Mouse (Mus musculus) limb, embryonic 11.5 days (tissue): ENCODE results near the gene Defb19. TPM values are rescaled to one million over a fixed set of nuclear protein-coding genes. Genes with fewer than 3 reads are reported as not detected.

Experiments used
- ATAC-seq: fragments of 200-750 bp; cut with Nextera tagmentation; 2 replicates; pipeline ENCODE4 v1.8.0; 2017; ENCODE audit warnings: low read depth; ENCODE audit not compliant: insufficient number of reproducible peaks, low FRiP score, low TSS enrichment
- DNase-seq: peaks from one replicate; pipeline ENCODE4 v3.0.0-alpha.2; 2015; ENCODE audit warnings: low spot score
- H3K27ac ChIP-seq: fragments of 300-500 bp; sonication (generic); replicated peaks from 2 replicates; pipeline ENCODE4 v1.5.1; 2014; ENCODE audit warnings: low read depth, mild to moderate bottlenecking, low read length
- H3K27me3 ChIP-seq: fragments of 300-500 bp; sonication (generic); 2 replicates; pipeline ENCODE4 v1.6.1; 2014; ENCODE audit warnings: mild to moderate bottlenecking, low read length, mixed read lengths; ENCODE audit not compliant: control insufficient read depth, insufficient read depth
- H3K36me3 ChIP-seq: fragments of 300-500 bp; sonication (generic); 2 replicates; pipeline ENCODE4 v1.6.1; 2014; ENCODE audit warnings: mild to moderate bottlenecking, low read length, moderate library complexity, mixed read lengths; ENCODE audit not compliant: control insufficient read depth, insufficient read depth
- H3K4me1 ChIP-seq: fragments of 300-500 bp; sonication (generic); 2 replicates; pipeline ENCODE4 v1.6.1; 2014; ENCODE audit warnings: low read length, mixed read lengths; ENCODE audit not compliant: control insufficient read depth, insufficient read depth
- H3K4me2 ChIP-seq: fragments of 300-500 bp; sonication (generic); 2 replicates; pipeline ENCODE4 v1.6.1; 2014; ENCODE audit warnings: low read depth, mild to moderate bottlenecking, moderate library complexity; ENCODE audit not compliant: severe bottlenecking
- H3K4me3 ChIP-seq: fragments of 300-500 bp; sonication (generic); 2 replicates; pipeline ENCODE4 v1.5.1; 2014; ENCODE audit warnings: low read depth, low read length
- H3K9ac ChIP-seq: fragments of 300-500 bp; sonication (generic); 2 replicates; pipeline ENCODE4 v1.6.1; 2014; ENCODE audit warnings: mild to moderate bottlenecking, low read length
- H3K9me3 ChIP-seq: fragments of 300-500 bp; sonication (generic); 2 replicates; pipeline ENCODE4 v1.6.1; 2016; ENCODE audit warnings: low read length; ENCODE audit not compliant: control insufficient read depth
- WGBS: fragments of 180-500 bp; shearing (Covaris S2); extraction: QIAGEN DNeasy Blood & Tissue Kit; methylation state at CpG from one replicate; pipeline ENCODE4 v1.1.7; 2014; 5-methylcytosine and 5-hydroxymethylcytosine counted together
- polyA plus RNA-seq: library from polyadenylated mRNA; unstranded; fragments of >200 nt; fragmentation: Nextera tagmentation; extraction: Ambion mirVana; gene quantifications from 2 replicates; pipeline ENCODE4 v1.2.1, GENCODE M21; 2014

Defb19 gene
- polyA plus RNA-seq, 1 experiment from 2014 or later, result not detected

- no peaks in the 10 kb centered on the region for H3K27me3 ChIP-seq
- DNase-seq (no peak), ATAC-seq (no peak)
- 91% methylated on average over 8 of the region's 8 CpGs for WGBS
- H3K27ac ChIP-seq, result no peak overlapping the region
- no peaks in the 10 kb centered on the region for H3K36me3 ChIP-seq
- no peak overlapping the region for H3K4me3 ChIP-seq
- H3K9ac ChIP-seq, result no peak overlapping the region
- no peaks in the 10 kb centered on the region for H3K4me1 ChIP-seq
- no peak overlapping the region for H3K4me2 ChIP-seq
- H3K9me3 ChIP-seq, result no peaks in the 10 kb centered on the region
Observed at GRCm38 (mm10) chr2:152573484-152573883, 6.6 kb downstream of the Defb19 start.

GRCm38 (mm10) chr2:152572114-152572794 is 7.9 kb downstream of the Defb19 start, which contains the start of gene Defb21:
Gene Defb21, plus strand, starts transcription at chr2:152572744.
- DNase-seq, result peak; percentile 40
- no peak within 1 kb of the TSS for H3K9ac ChIP-seq
- H3K27me3 ChIP-seq, result no peaks in the 10 kb centered on the region
- no peaks in the 10 kb centered on the region for H3K4me1 ChIP-seq
- no peaks in the 10 kb centered on the region for H3K9me3 ChIP-seq
- no peak within 1 kb of the TSS for H3K4me2 ChIP-seq
- no peak within 1 kb of the TSS for H3K27ac ChIP-seq
- no peaks in the 10 kb centered on the region for H3K36me3 ChIP-seq
- no peak for ATAC-seq
- no peak within 1 kb of the TSS for H3K4me3 ChIP-seq
- WGBS, result 62% methylated on average over 11 of the region's 11 CpGs

- DNase-seq (no peak), ATAC-seq (no peak)
- no peaks in the 10 kb centered on the region for H3K36me3 ChIP-seq
- 87% methylated on average over 6 of the region's 6 CpGs for WGBS
- no peak overlapping the region for H3K27ac ChIP-seq
- H3K27me3 ChIP-seq, result no peaks in the 10 kb centered on the region
- H3K4me2 ChIP-seq, result no peak overlapping the region
- no peak overlapping the region for H3K4me3 ChIP-seq
- no peak overlapping the region for H3K9ac ChIP-seq
- H3K4me1 ChIP-seq, result no peaks in the 10 kb centered on the region
- H3K9me3 ChIP-seq, result no peaks in the 10 kb centered on the region
Observed at GRCm38 (mm10) chr2:152570313-152570712, 9.8 kb downstream of the Defb19 start.

GRCm38 (mm10) chr2:152569881-152570280 is 10.2 kb downstream of the Defb19 start:
- no peaks in the 10 kb centered on the region for H3K27me3 ChIP-seq
- ATAC-seq, result no peak
- no peak for DNase-seq
- no peaks in the 10 kb centered on the region for H3K4me1 ChIP-seq
- no peaks in the 10 kb centered on the region for H3K36me3 ChIP-seq
- H3K27ac ChIP-seq, result no peak overlapping the region
- H3K9ac ChIP-seq, result no peak overlapping the region
- 80% methylated on average over 4 of the region's 4 CpGs for WGBS
- H3K4me2 ChIP-seq, result no peak overlapping the region
- H3K9me3 ChIP-seq, result no peaks in the 10 kb centered on the region
- no peak overlapping the region for H3K4me3 ChIP-seq

- H3K36me3 ChIP-seq, result no peaks in the 10 kb centered on the region
- DNase-seq (no peak), ATAC-seq (no peak)
- H3K9me3 ChIP-seq, result no peaks in the 10 kb centered on the region
- no peak within 1 kb of the TSS for H3K4me3 ChIP-seq
- no peak within 1 kb of the TSS for H3K9ac ChIP-seq
- no peaks in the 10 kb centered on the region for H3K4me1 ChIP-seq
- no peak within 1 kb of the TSS for H3K4me2 ChIP-seq
- no peak within 1 kb of the TSS for H3K27ac ChIP-seq
- 90% methylated on average over 5 of the region's 5 CpGs for WGBS
- H3K27me3 ChIP-seq, result no peaks in the 10 kb centered on the region
Observed at GRCm38 (mm10) chr2:152569038-152569437, 11.1 kb downstream of the Defb19 start, which contains the start of gene Gm17416. Gene Gm17416, plus strand, starts transcription at chr2:152569338.

GRCm38 (mm10) chr2:152556655-152557054 is 23.5 kb downstream of the Defb19 start:
- H3K9ac ChIP-seq, result no peak overlapping the region
- H3K36me3 ChIP-seq, result no peaks in the 10 kb centered on the region
- H3K27me3 ChIP-seq, result no peaks in the 10 kb centered on the region
- H3K4me2 ChIP-seq, result no peak overlapping the region
- WGBS, result 91% methylated on average over 7 of the region's 7 CpGs
- no peak overlapping the region for H3K27ac ChIP-seq
- H3K9me3 ChIP-seq, result no peaks in the 10 kb centered on the region
- H3K4me1 ChIP-seq, result no peaks in the 10 kb centered on the region
- DNase-seq, result no peak
- no peak for ATAC-seq
- H3K4me3 ChIP-seq, result no peak overlapping the region

GRCm38 (mm10) chr2:152553774-152554423 is 26.2 kb downstream of the Defb19 start:
- Histone ChIP-seq H3K9me3 (no peaks in the 10 kb centered on the region), H3K27ac (no peak overlapping the region), H3K27me3 (no peaks in the 10 kb centered on the region), H3K36me3 (no peaks in the 10 kb centered on the region), H3K4me3 (no peak overlapping the region), H3K4me2 (peak overlapping the region; percentile 29; the same call in 1 of the 2 replicates), H3K4me1 (no peaks in the 10 kb centered on the region), H3K9ac (no peak overlapping the region)
- DNase-seq (peak; percentile 83), ATAC-seq (no peak)
- 14% methylated on average over 16 of the region's 16 CpGs for WGBS

- Histone ChIP-seq H3K27me3 (no peaks in the 10 kb centered on the region), H3K4me2 (no peak overlapping the region), H3K27ac (no peak overlapping the region), H3K9me3 (no peaks in the 10 kb centered on the region), H3K4me3 (no peak overlapping the region), H3K36me3 (no peaks in the 10 kb centered on the region), H3K9ac (no peak overlapping the region), H3K4me1 (no peaks in the 10 kb centered on the region)
- 82% methylated on average over 5 of the region's 5 CpGs for WGBS
- DNase-seq, result no peak
- ATAC-seq, result no peak
Observed at GRCm38 (mm10) chr2:152548124-152548523, 32.0 kb downstream of the Defb19 start.
